Mouse (Mus musculus): ENCODE data around the gene Sbk3.

Gene Sbk3

DNA sequence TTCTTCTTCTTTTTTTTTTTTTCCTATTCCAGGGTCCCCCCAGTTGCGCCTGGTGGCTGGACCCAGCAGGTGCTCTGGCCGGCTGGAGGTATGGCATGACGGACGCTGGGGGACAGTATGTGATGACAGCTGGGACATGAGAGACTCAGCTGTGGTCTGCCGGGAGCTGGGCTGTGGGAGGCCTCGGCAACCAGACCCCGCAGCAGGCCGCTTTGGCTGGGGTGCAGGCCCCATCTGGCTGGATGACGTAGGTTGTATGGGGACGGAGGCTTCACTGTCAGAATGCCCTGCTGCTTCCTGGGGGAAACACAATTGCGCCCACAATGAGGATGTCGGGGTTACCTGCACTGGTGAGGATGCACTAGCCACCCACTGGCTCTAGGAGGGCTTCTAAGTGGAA lies 37.9 kb downstream of the Sbk3 start:
- DNase-seq (ENCODE audit: low read depth, low spot score) = no peak

- DNase-seq (ENCODE audit: low read depth, low spot score) = no peak
These were observed 42.6 kb downstream of the Sbk3 start for GRCm38 (mm10) chr7:4928323-4928722.

DNA sequence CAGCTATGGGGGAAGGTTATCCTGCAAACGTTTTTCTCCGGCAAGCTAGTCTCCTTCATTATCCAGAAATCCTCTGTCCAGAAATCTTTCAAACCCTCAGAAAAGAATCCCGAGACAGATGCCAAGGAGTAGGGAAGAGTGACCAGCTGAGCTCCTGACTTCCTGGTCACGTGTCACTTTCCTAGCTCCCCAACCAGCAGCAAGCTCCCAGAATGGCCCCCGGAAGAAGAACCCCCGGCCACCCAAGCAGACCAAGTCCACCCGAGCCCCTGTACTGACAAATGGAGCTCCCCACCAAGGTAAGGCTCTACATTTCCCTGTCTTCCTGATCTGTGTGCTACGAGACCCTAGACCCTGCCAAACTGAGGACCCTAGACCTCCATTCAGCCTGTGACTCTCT lies 43.3 kb downstream of the Sbk3 start:
- DNase-seq (ENCODE audit: low read depth, low spot score) = no peak

GRCm38 (mm10) chr7:4926849-4927248 lies 44.1 kb downstream of the Sbk3 start:
- no peak for DNase-seq (ENCODE audit: low read depth, low spot score)

DNA sequence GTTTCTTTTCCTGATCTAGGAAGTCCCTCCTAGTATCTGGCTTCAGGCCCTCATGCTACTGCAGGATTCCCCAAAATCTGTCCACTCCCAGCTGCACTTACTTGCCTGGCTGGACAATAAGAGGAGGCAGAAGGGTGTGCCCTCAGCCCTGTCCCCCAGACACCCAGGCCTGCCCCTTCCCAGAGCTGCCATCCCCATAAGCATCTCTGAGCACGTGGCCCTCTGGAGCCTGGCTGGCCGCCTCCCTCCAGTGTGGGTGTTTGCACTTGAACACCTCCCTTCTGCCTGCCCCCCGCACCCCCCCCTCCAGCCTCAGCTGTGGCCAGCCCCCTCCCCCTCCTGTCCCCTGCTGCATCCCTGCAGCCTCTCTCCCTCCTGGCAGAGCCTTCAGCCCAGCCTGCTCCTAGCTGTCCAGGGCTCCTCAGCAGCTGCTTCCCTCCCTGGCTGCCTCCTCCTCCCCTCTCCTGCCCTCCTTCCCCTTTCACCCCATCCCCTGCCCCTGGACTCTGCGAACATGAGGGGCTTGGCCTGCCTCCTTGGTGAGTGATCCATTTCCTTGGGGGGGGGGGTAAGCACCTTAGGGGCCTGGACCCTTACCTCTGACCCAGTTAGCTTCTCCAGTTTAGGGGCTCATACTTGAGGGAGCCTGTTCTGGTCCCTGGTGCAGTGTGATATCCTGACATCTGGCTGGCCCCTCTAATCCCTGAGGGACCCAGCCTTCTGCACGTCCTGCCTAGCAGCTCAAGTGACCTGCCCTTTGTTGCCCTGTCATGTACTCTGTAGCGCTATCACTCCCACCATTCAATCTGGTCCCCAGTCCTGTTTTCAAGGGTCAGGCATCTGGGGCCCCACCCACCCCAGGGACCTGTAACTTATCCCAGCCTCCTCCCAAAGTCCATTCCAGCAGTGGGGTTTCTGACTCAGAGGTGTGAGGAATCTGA lies 45.3 kb downstream of the Sbk3 start, which contains the start of gene Ssc5d:
TSS of gene Ssc5d (plus strand) at position 345 of the 941 bp plus-strand sequence.
- DNase-seq (ENCODE audit: low read depth, low spot score) = no peak

GRCm38 (mm10) chr7:4924891-4925301 lies 46.1 kb downstream of the Sbk3 start:
- DNase-seq (ENCODE audit: low read depth, low spot score) = no peak

DNA sequence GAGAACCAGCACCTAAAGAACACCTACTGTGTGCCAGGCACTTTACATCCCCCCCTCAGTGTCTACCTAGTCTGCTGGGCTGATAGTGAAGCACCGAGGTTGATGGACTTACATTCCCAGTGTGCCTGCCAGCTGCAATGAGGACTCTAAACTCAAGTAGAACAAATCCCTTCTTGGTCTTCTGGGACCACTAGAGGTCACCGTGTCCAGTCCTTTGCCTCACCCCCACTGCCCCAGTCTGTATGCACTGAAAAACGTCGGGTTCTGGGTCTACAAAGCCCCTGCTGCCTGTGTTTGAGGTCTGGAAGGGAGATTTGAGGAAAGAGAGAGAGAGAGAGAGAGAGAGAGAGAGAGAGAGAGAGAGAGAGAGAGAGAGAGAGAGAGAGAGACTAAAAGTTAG lies 46.5 kb downstream of the Sbk3 start:
- no peak for DNase-seq (ENCODE audit: low read depth, low spot score)

DNA sequence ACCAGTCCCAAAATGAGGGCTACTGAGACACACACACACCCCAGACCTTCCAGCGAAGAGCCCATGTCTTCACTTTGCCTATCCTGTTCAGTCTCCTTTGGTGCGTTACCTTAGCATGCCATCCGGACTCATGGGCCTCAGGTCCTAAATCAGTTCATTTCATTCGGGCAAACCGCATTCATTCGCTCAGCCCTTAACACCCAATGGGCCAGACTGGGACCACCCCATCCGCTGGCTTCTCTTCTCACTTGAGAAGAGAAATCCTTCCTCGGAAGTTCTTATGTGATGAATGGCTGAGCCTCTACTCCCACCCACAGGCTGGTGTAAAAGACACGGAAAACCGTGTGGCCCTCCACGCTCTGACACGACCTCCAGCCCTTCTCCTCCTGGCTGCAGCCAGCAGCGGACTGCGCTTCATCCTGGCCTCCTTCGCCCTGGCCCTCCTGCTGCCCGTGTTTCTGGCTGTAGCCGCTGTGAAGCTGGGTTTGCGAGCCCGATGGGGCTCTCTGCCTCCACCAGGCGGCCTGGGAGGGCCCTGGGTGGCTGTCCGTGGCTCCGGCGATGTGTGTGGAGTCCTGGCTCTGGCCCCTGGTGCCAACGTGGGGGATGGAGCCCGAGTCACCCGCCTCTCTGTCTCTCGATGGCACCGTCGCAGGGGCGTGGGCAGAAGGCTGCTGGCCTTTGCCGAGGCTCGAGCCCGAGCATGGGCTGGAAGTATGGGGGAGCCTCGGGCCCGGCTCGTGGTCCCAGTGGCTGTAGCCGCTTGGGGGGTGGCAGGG lies 47.2 kb downstream of the Sbk3 start:
- no peak for DNase-seq (ENCODE audit: low read depth, low spot score)

DNA sequence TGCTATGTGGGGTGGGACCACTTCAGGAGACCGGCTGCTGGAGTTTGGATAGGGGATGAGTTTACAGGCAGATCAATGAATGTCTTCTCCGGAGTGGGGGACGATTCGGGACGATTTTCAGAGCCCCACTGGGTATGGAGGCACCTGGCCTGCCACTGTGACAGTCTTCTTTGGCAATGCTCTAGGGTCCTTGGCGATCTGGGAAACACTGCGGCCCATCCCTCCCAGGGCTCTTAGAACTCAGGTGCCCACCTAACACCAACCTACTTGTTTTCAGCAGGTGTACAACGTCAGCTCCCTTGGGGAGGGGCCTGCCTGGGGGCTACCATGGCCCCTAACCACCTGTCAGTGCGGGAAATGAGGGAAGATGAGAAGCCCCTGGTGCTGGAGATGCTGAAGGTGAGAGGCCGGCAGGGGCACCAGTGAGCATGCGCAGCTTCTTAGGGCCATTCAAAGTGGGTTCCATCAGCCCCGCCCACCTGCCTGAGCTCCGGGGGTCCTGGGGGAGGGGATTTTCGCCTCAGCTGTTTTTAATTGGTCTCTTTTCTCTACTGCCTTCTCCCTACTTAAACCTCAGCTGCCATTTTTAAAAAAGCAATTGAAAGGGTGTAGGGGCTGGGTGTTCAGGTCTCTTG lies 47.9 kb downstream of the Sbk3 start:
- no peak for DNase-seq (ENCODE audit: low read depth, low spot score)

DNA sequence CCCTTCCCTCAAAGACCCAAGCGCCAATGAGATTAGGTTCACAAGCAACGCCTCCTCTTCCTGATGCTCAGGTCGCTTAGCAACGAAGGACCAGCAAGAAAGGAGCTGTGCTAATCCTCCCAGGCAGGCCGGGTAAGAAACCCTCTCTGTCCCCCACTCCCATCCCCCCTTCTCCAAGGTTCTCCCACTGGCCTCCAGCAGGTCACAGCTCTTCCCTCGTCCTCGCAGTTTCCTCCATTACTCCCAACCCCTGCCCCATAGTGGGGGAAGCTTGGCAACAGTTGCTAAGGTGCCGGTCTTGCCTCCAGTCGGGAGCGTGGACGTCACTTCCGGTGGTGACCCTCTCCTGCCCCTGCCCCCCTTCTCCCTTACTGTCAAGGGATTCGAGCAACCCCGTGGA lies 48.5 kb downstream of the Sbk3 start:
- DNase-seq (ENCODE audit: low read depth, low spot score) = peak; percentile 81

- no peak for DNase-seq (ENCODE audit: low read depth, low spot score)
These were observed 49.0 kb downstream of the Sbk3 start, which contains the start of gene Nat14 for GRCm38 (mm10) chr7:4921824-4922482. TSS of gene Nat14 (plus strand) at chr7:4922028.

DNA sequence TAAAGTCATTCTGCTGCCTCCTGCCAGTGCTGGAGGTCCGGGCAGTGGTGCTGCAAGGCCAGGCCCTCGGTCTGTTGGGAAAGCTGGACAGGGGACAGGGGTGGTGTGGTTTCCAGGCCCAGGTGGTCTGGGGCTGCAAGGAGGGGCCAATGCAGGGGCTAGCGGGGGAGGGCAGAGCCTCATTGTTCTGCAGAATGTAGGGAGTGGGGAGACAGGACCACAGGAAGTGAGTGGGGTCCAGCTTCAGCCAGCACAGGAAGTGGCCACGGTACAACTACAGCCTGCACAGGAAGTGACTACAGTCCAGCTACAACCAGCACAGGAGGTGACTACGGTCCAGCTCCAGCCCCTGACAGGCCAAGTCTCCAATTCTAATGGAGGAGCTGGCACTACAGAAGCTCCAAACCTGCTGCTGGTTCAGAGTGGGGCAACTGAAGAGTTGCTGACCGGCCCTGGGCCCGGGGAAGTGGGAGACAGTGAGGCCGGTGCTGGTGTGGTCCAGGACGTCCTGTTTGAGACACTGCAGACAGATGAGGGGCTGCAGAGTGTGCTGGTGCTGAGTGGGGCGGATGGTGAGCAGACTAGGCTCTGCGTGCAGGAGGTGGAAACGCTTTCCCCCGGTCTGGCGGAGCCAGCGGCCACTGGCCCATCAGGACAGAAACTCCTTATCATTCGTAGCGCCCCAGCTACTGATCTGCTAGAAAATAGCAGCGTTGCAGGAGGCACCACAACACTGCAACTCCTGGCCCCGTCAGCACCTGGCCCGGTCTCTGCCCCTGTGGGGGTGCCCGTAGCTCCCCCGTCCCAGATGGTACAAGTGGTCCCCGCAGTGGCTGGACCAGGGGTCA lies 49.8 kb downstream of the Sbk3 start:
- DNase-seq (ENCODE audit: low read depth, low spot score) = no peak

- DNase-seq (ENCODE audit: low read depth, low spot score) = no peak
These were observed 50.5 kb downstream of the Sbk3 start for GRCm38 (mm10) chr7:4920496-4920895.

DNA sequence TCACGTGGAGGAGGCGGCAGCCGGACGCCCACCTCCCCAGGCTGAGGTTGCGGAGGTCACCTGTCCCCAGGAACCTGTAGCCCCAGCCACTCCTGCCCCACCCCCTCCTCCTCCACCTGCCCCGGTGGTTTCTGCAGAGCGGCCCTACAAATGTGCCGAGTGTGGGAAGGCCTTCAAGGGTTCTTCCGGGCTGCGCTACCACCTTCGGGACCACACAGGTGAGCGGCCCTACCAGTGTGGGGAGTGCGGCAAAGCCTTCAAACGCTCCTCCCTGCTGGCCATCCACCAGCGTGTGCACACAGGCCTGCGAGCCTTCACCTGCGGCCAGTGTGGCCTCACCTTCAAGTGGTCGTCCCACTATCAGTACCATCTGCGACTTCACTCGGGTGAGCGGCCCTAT lies 51.0 kb downstream of the Sbk3 start:
- no peak for DNase-seq (ENCODE audit: low read depth, low spot score)

- no peak for DNase-seq (ENCODE audit: low read depth, low spot score)
These were observed 51.9 kb downstream of the Sbk3 start for GRCm38 (mm10) chr7:4919096-4919495.

DNA sequence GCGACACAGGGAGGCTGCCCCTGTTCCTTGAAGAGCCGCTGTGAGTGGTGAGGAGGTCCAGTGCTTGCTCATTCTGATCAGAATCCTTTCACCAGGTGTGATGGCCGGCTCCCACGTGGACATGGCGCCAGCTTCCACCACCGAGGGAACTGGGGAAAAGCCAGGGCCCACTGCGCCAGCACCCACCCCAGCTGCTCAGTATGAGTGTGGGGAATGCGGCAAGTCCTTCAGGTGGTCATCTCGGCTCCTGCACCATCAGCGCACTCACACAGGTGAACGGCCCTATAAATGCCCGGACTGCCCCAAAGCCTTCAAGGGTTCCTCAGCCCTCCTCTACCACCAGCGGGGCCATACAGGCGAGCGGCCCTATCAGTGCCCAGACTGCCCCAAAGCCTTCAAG lies 52.3 kb downstream of the Sbk3 start:
- DNase-seq (ENCODE audit: low read depth, low spot score) = no peak

GRCm38 (mm10) chr7:4917494-4917893 lies 53.5 kb downstream of the Sbk3 start:
- DNase-seq (ENCODE audit: low read depth, low spot score) = no peak

DNA sequence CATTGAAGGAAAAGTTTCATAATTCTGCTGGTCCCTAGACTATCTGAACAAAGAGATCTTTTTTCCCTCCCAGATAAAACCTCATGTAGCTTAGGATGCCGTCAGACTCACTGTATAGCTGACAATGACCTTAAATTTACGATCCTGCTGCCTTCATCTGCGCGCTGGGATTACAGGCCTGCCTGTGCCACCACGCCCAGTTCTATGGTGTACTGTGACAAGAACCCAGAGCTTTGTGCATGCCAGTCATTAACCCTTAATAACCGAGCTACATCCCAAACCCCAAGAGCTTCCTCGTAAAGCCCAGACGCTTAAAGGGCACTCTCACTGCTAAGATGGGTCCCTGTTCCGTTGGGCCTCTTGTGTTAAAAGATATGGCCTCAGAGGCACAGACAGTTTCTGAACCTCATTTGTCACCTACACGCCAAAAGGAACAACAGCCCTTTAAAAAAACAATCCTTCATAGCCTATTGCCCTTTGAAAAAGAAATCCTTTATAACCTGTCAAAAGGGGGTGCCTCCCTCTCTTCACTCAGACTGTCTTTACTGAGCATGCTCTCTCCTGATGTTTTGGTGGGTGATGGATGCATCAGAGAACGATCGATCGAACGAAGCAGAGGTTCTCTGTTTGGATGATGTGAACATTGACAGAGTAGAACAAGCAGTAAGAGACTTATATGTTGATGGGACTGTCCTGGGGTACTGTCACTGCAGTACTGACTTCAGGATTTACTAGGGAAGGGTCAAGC lies 55.1 kb downstream of the Sbk3 start:
- no peak for DNase-seq (ENCODE audit: low read depth, low spot score)
